ENCODE assay signal across 8 mouse cellular contexts in the genomic region with DNA sequence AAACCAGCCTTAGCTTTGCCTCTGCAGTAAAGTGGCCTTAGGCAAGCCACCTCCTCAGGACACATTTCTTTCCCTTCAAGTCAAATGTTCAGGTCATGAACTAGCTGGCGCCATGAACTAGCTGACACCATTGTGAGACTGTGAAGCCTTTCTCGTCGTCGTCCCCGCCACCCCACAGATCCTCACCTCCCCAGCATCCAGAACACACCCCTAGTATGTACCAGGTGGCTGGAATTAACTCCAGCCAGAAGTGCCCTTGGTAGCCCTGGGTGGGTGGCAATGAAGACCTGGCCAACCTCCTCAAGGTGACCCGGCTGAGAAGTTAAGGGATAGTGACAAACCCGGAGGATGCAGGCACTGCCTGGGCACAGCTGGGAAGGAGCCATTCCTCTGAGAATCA. TPM values are rescaled to one million over a fixed set of nuclear protein-coding genes. Genes with fewer than 3 reads are reported as not detected.
DNase-seq lines count a peak whose midpoint lies in the region; ATAC-seq and TF ChIP-seq lines count a peak whose summit lies in the region.

No protein-coding gene starts in this region.

- H3K4me1 ChIP-seq in heart, embryonic 16.5 days (ENCODE audit: control insufficient read depth, insufficient read depth, low read length) = peaks cover 8% of the 10 kb centered on the region
- H3K4me1 ChIP-seq in neural tube, embryonic 12.5 days = peaks cover 22% of the 10 kb centered on the region; the same call in 1 of the 2 replicates
- peaks cover 7% of the 10 kb centered on the region; the same call in 1 of the 2 replicates for H3K4me1 ChIP-seq in neural tube, embryonic 15.5 days
- H3K4me1 ChIP-seq in intestine, embryonic 16.5 days (ENCODE audit: control insufficient read depth, insufficient read depth, low read length) = 0 out of 2 replicates have a peak, but pooled peaks cover 7% of the 10 kb centered on the region
- peaks cover 3% of the 10 kb centered on the region; the same call in 1 of the 2 replicates for H3K4me1 ChIP-seq in stomach, embryonic 16.5 days (ENCODE audit: control insufficient read depth, insufficient read depth, low read length)
- H3K4me1 ChIP-seq in cerebellum, adult 2 months (ENCODE audit: control insufficient read depth, insufficient read depth, low read length) = peaks cover 3% of the 10 kb centered on the region

- ATAC-seq in heart, embryonic 16.5 days (replicated peaks; ENCODE audit: extremely low read depth, insufficient read depth, low FRiP score) = no peak
- ATAC-seq in neural tube, embryonic 12.5 days (ENCODE audit: low FRiP score, low read depth) = peak; percentile 23
- ATAC-seq in neural tube, embryonic 15.5 days (ENCODE audit: low FRiP score) = no peak
- ATAC-seq in intestine, embryonic 16.5 days = peak; percentile 29; the same call in 1 of the 2 replicates
- ATAC-seq in stomach, embryonic 16.5 days (ENCODE audit: insufficient read depth, low FRiP score) = no peak

- no peak overlapping the region for H3K4me3 ChIP-seq in heart, embryonic 16.5 days (ENCODE audit: low read length)
- H3K4me3 ChIP-seq in neural tube, embryonic 12.5 days = no peak overlapping the region
- H3K4me3 ChIP-seq in neural tube, embryonic 15.5 days (replicated peaks) = no peak overlapping the region
- no peak overlapping the region for H3K4me3 ChIP-seq in intestine, embryonic 16.5 days (ENCODE audit: low read length)
- no peak overlapping the region for H3K4me3 ChIP-seq in stomach, embryonic 16.5 days (replicated peaks; ENCODE audit: low read length)
- no peak overlapping the region for H3K4me3 ChIP-seq in cerebellum, adult 2 months (replicated peaks; ENCODE audit: insufficient read depth, low read depth, low read length)

- 50% methylated on average over 7 of the region's 7 CpGs for WGBS in heart, embryonic 16.5 days
- 63% methylated on average over 7 of the region's 7 CpGs for WGBS in neural tube, embryonic 12.5 days
- 68% methylated on average over 7 of the region's 7 CpGs for WGBS in neural tube, embryonic 15.5 days
- 70% methylated on average over 7 of the region's 7 CpGs for WGBS in intestine, embryonic 16.5 days
- 61% methylated on average over 7 of the region's 7 CpGs for WGBS in stomach, embryonic 16.5 days
- 60% methylated on average over 7 of the region's 7 CpGs for WGBS in cerebellum, adult 2 months

- no peak for DNase-seq in heart, adult 9 months (ENCODE audit: low spot score in 2 of 2)
- DNase-seq in T-cell, adult 2 months (ENCODE audit: low spot score) = no peak
- DNase-seq in cerebellum, adult 2 months = no peak

- TF ChIP-seq POLR2A in cerebellum, adult 2 months (IDR thresholded peaks at IDR 0.05; ENCODE audit: borderline replicate concordance, insufficient read depth, low read length) = no peak

- H3K9ac ChIP-seq in heart, embryonic 16.5 days (ENCODE audit: low read length) = peak overlapping the region; percentile 2; the same call in 1 of the 2 replicates
- H3K9ac ChIP-seq in neural tube, embryonic 12.5 days = no peak overlapping the region
- no peak overlapping the region for H3K9ac ChIP-seq in neural tube, embryonic 15.5 days (replicated peaks)
- H3K9ac ChIP-seq in intestine, embryonic 16.5 days (ENCODE audit: low read depth, low read length) = no peak overlapping the region
- H3K9ac ChIP-seq in stomach, embryonic 16.5 days (ENCODE audit: low read length) = peak overlapping the region; percentile 26; the same call in 1 of the 2 replicates

- H3K27ac ChIP-seq in heart, embryonic 16.5 days (ENCODE audit: low read length) = no peak overlapping the region
- no peak overlapping the region for H3K27ac ChIP-seq in neural tube, embryonic 12.5 days
- H3K27ac ChIP-seq in neural tube, embryonic 15.5 days (replicated peaks) = no peak overlapping the region
- no peak overlapping the region for H3K27ac ChIP-seq in intestine, embryonic 16.5 days (ENCODE audit: low read length)
- no peak overlapping the region for H3K27ac ChIP-seq in stomach, embryonic 16.5 days (ENCODE audit: low read length)
- H3K27ac ChIP-seq in cerebellum, adult 2 months (ENCODE audit: insufficient read depth, low read length) = no peak overlapping the region

- H3K9me3 ChIP-seq in heart, embryonic 16.5 days (replicated peaks; ENCODE audit: control insufficient read depth, low read length) = no peaks in the 10 kb centered on the region
- no peaks in the 10 kb centered on the region for H3K9me3 ChIP-seq in neural tube, embryonic 12.5 days
- no peaks in the 10 kb centered on the region for H3K9me3 ChIP-seq in neural tube, embryonic 15.5 days (replicated peaks)
- no peaks in the 10 kb centered on the region for H3K9me3 ChIP-seq in intestine, embryonic 16.5 days (ENCODE audit: control insufficient read depth, low read length)
- H3K9me3 ChIP-seq in stomach, embryonic 16.5 days (replicated peaks; ENCODE audit: control insufficient read depth, low read length) = no peaks in the 10 kb centered on the region

- TF ChIP-seq CTCF in cerebellum, adult 2 months (IDR thresholded peaks at IDR 0.05; ENCODE audit: borderline replicate concordance, insufficient read depth, low read depth, low read length) = no peak

- H3K4me2 ChIP-seq in heart, embryonic 16.5 days (ENCODE audit: low read depth, low read length) = no peak overlapping the region
- no peak overlapping the region for H3K4me2 ChIP-seq in neural tube, embryonic 12.5 days (replicated peaks)
- H3K4me2 ChIP-seq in neural tube, embryonic 15.5 days = no peak overlapping the region
- H3K4me2 ChIP-seq in intestine, embryonic 16.5 days (ENCODE audit: low read depth, low read length) = no peak overlapping the region
- H3K4me2 ChIP-seq in stomach, embryonic 16.5 days (ENCODE audit: low read depth, low read length) = no peak overlapping the region

- no peaks in the 10 kb centered on the region for H3K27me3 ChIP-seq in heart, embryonic 16.5 days (ENCODE audit: control insufficient read depth, insufficient read depth, low read length)
- H3K27me3 ChIP-seq in neural tube, embryonic 12.5 days (replicated peaks) = peaks cover 47% of the 10 kb centered on the region
- no peaks in the 10 kb centered on the region for H3K27me3 ChIP-seq in neural tube, embryonic 15.5 days (replicated peaks)
- no peaks in the 10 kb centered on the region for H3K27me3 ChIP-seq in intestine, embryonic 16.5 days (replicated peaks; ENCODE audit: control insufficient read depth, insufficient read depth, low read length)
- no peaks in the 10 kb centered on the region for H3K27me3 ChIP-seq in stomach, embryonic 16.5 days (ENCODE audit: control insufficient read depth, insufficient read depth, low read length)
- no peaks in the 10 kb centered on the region for H3K27me3 ChIP-seq in cerebellum, adult 2 months (ENCODE audit: control insufficient read depth, insufficient read depth, low read length)

- H3K36me3 ChIP-seq in heart, embryonic 16.5 days (ENCODE audit: control insufficient read depth, insufficient read depth) = no peaks in the 10 kb centered on the region
- no peaks in the 10 kb centered on the region for H3K36me3 ChIP-seq in neural tube, embryonic 12.5 days
- no peaks in the 10 kb centered on the region for H3K36me3 ChIP-seq in neural tube, embryonic 15.5 days
- H3K36me3 ChIP-seq in intestine, embryonic 16.5 days (ENCODE audit: control insufficient read depth, insufficient read depth, low read length) = no peaks in the 10 kb centered on the region
- H3K36me3 ChIP-seq in stomach, embryonic 16.5 days (ENCODE audit: control insufficient read depth, insufficient read depth, low read length) = no peaks in the 10 kb centered on the region

RNA-seq across cellular contexts. Expression of a gene that starts 21.3 kb away (rescaled TPM):
- polyA plus RNA-seq in heart, embryonic 16.5 days (2015; fragmentation: Nextera tagmentation; extraction: Ambion mirVana) = 25.4 and 32.4 TPM in 2 replicates
- polyA plus RNA-seq in neural tube, embryonic 12.5 days (2016; fragmentation: Nextera tagmentation; extraction: Ambion mirVana) = 57.2 and 61.9 TPM in 2 replicates
- 53.3 and 69.9 TPM in 2 replicates for polyA plus RNA-seq in neural tube, embryonic 15.5 days (2015; fragmentation: Nextera tagmentation; extraction: Ambion mirVana)
- polyA plus RNA-seq in intestine, embryonic 16.5 days (2015; fragmentation: Nextera tagmentation; extraction: Ambion mirVana) = 8.2 and 10.9 TPM in 2 replicates
- 10.1 and 11.7 TPM in 2 replicates for polyA plus RNA-seq in stomach, embryonic 16.5 days (2015; fragmentation: Nextera tagmentation; extraction: Ambion mirVana)
- 48.6 and 53.9 TPM in 2 replicates for polyA plus RNA-seq in cerebellum, adult 2 months (2012; rRNA removed)

RNA-seq across cellular contexts. Expression of a gene that starts 41.0 kb away (rescaled TPM):
- 25.1 and 25.9 TPM in 2 replicates for polyA plus RNA-seq in heart, embryonic 16.5 days (2015; fragmentation: Nextera tagmentation; extraction: Ambion mirVana)
- 41.5 and 43.0 TPM in 2 replicates for polyA plus RNA-seq in neural tube, embryonic 12.5 days (2016; fragmentation: Nextera tagmentation; extraction: Ambion mirVana)
- polyA plus RNA-seq in neural tube, embryonic 15.5 days (2015; fragmentation: Nextera tagmentation; extraction: Ambion mirVana) = 37.2 and 40.8 TPM in 2 replicates
- 7.9 and 9.5 TPM in 2 replicates for polyA plus RNA-seq in intestine, embryonic 16.5 days (2015; fragmentation: Nextera tagmentation; extraction: Ambion mirVana)
- 17.8 and 18.1 TPM in 2 replicates for polyA plus RNA-seq in stomach, embryonic 16.5 days (2015; fragmentation: Nextera tagmentation; extraction: Ambion mirVana)
- 122 and 127 TPM in 2 replicates for polyA plus RNA-seq in cerebellum, adult 2 months (2012; rRNA removed)

Comparison
In these comparisons a context has a peak if more than half of its experiments do, and no peak if none do; other contexts are left out.
1. ATAC-seq: peak in neural tube, embryonic 12.5 days (single experiment) and intestine, embryonic 16.5 days (single experiment); none in heart, embryonic 16.5 days (single experiment), neural tube, embryonic 15.5 days (single experiment) and stomach, embryonic 16.5 days (single experiment).
2. H3K9ac ChIP-seq: peak in heart, embryonic 16.5 days (single experiment) and stomach, embryonic 16.5 days (single experiment); none in neural tube, embryonic 12.5 days (single experiment), neural tube, embryonic 15.5 days (single experiment) and intestine, embryonic 16.5 days (single experiment).